Mouse (Mus musculus) embryonic facial prominence, embryonic 11.5 days (tissue): Measurements from ENCODE around the gene Svep1. TPM values are rescaled to one million over a fixed set of nuclear protein-coding genes. Genes with fewer than 3 reads are reported as not detected.

Experiments used
- ATAC-seq: fragments of 200-750 bp; cut with Nextera tagmentation; replicated peaks from 2 replicates; pipeline ENCODE4 v1.8.0; 2017; ENCODE audit warnings: low read depth; ENCODE audit not compliant: insufficient number of reproducible peaks, low FRiP score, low TSS enrichment
- DNase-seq: peaks from one replicate; pipeline ENCODE4 v3.0.0-alpha.2; 2015; ENCODE audit warnings: low spot score
- H3K27ac ChIP-seq: fragments of 300-500 bp; sonication (generic); replicated peaks from 2 replicates; pipeline ENCODE4 v1.5.1; 2014; ENCODE audit warnings: mild to moderate bottlenecking, low read depth, low read length, control low read depth
- H3K27me3 ChIP-seq: fragments of 300-500 bp; sonication (generic); 2 replicates; pipeline ENCODE4 v1.6.1; 2014; ENCODE audit warnings: mild to moderate bottlenecking, low read length, moderate library complexity, mixed read lengths; ENCODE audit not compliant: control insufficient read depth, insufficient read depth
- H3K36me3 ChIP-seq: fragments of 300-500 bp; sonication (generic); replicated peaks from 2 replicates; pipeline ENCODE4 v1.6.1; 2014; ENCODE audit warnings: low read depth, mild to moderate bottlenecking, low read length, moderate library complexity, mixed read lengths; ENCODE audit not compliant: control insufficient read depth, insufficient read depth
- H3K4me1 ChIP-seq: fragments of 300-500 bp; sonication (generic); 2 replicates; pipeline ENCODE4 v1.6.1; 2014; ENCODE audit warnings: low read length, mixed read lengths; ENCODE audit not compliant: control insufficient read depth, insufficient read depth
- H3K4me2 ChIP-seq: fragments of 300-500 bp; sonication (generic); 2 replicates; pipeline ENCODE4 v1.6.1; 2014; ENCODE audit warnings: low read depth, mild to moderate bottlenecking, control low read depth, low read length, moderate library complexity
- H3K4me3 ChIP-seq: fragments of 300-500 bp; sonication (generic); 2 replicates; pipeline ENCODE4 v1.5.1; 2014; ENCODE audit warnings: low read depth, low read length, control low read depth
- H3K9ac ChIP-seq: fragments of 300-500 bp; sonication (generic); replicated peaks from 2 replicates; pipeline ENCODE4 v1.6.1; 2014; ENCODE audit warnings: mild to moderate bottlenecking, control low read depth, low read length
- H3K9me3 ChIP-seq: fragments of 300-500 bp; sonication (generic); replicated peaks from 2 replicates; pipeline ENCODE4 v1.6.1; 2016; ENCODE audit warnings: mild to moderate bottlenecking, low read length, inconsistent platforms, mixed read lengths; ENCODE audit not compliant: control insufficient read depth
- WGBS: fragments of 180-500 bp; shearing (Covaris S2); extraction: QIAGEN DNeasy Blood & Tissue Kit; methylation state at CpG from one replicate; pipeline ENCODE4 v1.1.7; 2014; 5-methylcytosine and 5-hydroxymethylcytosine counted together
- polyA plus RNA-seq: library from polyadenylated mRNA; unstranded; fragments of >200 nt; fragmentation: Nextera tagmentation; extraction: Ambion mirVana; gene quantifications from 2 replicates; pipeline ENCODE4 v1.2.1, GENCODE M21; 2014

Gene Svep1
- polyA plus RNA-seq, 1 experiment from 2014 or later: 2.8 TPM

DNA sequence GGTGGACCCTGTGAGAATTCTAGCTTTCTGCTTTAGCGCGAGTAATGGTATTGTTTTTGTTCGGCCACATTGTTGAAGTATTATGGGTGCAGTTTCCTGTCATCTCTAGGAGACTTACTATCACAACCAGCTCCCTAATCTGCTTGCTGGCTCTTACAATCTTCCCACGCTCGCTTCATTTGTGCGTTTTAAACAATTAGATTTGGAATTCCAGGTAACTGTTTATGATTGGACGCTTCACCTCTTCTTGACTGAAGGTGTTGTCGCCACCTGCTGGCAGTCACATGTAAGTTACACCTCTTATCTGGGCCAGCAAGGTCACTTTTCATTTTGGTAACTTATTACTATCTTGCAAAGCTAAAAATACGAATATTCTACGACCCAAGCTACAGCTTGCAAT, 127.0 kb downstream of the Svep1 start:
- Histone ChIP-seq H3K9ac (no peak overlapping the region), H3K9me3 (no peaks in the 10 kb centered on the region), H3K27ac (no peak overlapping the region), H3K36me3 (no peaks in the 10 kb centered on the region), H3K27me3 (no peaks in the 10 kb centered on the region), H3K4me2 (no peak overlapping the region), H3K4me3 (no peak overlapping the region), H3K4me1 (no peaks in the 10 kb centered on the region)
- peak; percentile 72 for DNase-seq
- ATAC-seq: no peak
- WGBS: 30% methylated on average over 10 of the region's 10 CpGs

- no peak overlapping the region for H3K4me3 ChIP-seq
- H3K9me3 ChIP-seq: no peaks in the 10 kb centered on the region
- H3K27me3 ChIP-seq: no peaks in the 10 kb centered on the region
- H3K4me1 ChIP-seq: no peaks in the 10 kb centered on the region
- H3K4me2 ChIP-seq: no peak overlapping the region
- WGBS: 71% methylated on average over 6 of the region's 6 CpGs
- ATAC-seq: no peak
- no peak overlapping the region for H3K9ac ChIP-seq
- no peaks in the 10 kb centered on the region for H3K36me3 ChIP-seq
- no peak overlapping the region for H3K27ac ChIP-seq
- DNase-seq: no peak
Observed at GRCm38 (mm10) chr4:58077950-58078349, 128.7 kb downstream of the Svep1 start.

DNA sequence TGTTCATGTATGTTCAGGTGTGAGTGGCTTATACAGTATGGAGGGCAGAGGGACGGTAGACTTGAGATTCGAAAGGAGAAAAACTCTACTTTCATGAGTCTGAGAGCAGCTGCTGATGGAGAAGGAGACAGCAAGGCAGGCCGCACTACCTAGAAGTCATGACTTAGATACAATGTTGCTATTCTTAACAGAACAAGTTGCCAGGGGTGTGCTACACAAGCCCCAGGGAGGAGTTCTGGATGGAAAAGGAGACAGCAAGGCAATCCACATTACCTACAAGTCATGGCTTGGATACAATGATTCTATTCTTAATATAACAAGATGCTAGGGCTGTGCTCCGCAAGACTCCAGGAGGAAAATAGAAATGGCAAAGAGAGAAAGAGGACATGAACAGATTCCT, 129.1 kb downstream of the Svep1 start:
- Histone ChIP-seq H3K9ac (no peak overlapping the region), H3K4me3 (no peak overlapping the region), H3K4me1 (no peaks in the 10 kb centered on the region), H3K36me3 (no peaks in the 10 kb centered on the region), H3K4me2 (no peak overlapping the region), H3K27ac (no peak overlapping the region), H3K9me3 (no peaks in the 10 kb centered on the region), H3K27me3 (no peaks in the 10 kb centered on the region)
- no peak for ATAC-seq
- DNase-seq: no peak
- WGBS: 91% methylated on average over 4 of the region's 4 CpGs

DNA sequence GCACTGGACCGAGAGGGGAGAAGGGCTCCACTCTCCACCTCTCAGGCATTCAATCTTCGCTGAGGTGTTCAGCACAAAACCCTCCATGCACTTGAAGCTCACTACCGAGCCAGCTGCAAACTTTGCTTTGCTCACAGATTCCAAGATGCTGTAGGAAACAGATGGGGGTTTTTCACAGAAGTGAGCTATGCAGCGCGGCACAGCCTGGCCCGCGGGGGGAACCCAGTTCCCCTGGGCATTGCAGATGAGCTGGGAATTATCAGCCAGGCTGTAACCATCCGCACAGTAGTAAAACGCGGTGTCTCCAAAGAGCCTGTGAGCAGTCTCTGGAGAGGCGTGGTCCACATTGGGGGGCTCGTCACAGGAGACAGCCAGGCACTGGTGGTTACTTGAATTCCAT, 133.8 kb downstream of the Svep1 start:
- Histone ChIP-seq H3K36me3 (no peaks in the 10 kb centered on the region), H3K4me1 (no peaks in the 10 kb centered on the region), H3K9me3 (no peaks in the 10 kb centered on the region), H3K27ac (no peak overlapping the region), H3K9ac (no peak overlapping the region), H3K4me2 (no peak overlapping the region), H3K27me3 (no peaks in the 10 kb centered on the region), H3K4me3 (no peak overlapping the region)
- 88% methylated on average over 12 of the region's 12 CpGs for WGBS
- ATAC-seq (no peak), DNase-seq (no peak)

DNA sequence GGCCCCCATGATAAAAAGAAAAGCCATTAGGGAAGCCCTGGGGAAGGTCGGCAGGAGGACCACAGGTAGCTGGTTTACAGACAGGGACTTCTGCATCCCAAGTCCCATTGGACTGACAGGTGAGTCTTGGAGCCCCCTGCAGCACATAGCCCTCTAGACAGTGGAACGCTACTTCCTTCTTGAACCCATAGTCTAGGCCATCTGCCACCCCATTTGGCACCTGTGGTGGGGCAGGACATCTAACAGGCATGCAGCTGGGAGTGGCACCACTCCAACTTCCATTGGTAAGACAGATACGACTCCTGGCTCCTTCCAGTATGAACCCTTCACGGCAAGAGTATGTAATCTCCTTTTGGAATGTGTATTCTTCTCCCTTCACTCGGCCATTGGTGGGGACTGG, 137.8 kb downstream of the Svep1 start:
- Histone ChIP-seq H3K9ac (no peak overlapping the region), H3K4me1 (no peaks in the 10 kb centered on the region), H3K9me3 (no peaks in the 10 kb centered on the region), H3K36me3 (no peaks in the 10 kb centered on the region), H3K27me3 (no peaks in the 10 kb centered on the region), H3K4me3 (no peak overlapping the region), H3K4me2 (no peak overlapping the region), H3K27ac (no peak overlapping the region)
- DNase-seq (no peak), ATAC-seq (no peak)
- WGBS: 94% methylated on average over 5 of the region's 5 CpGs

- ATAC-seq (no peak), DNase-seq (no peak)
- WGBS: 79% methylated on average over 2 of the region's 2 CpGs
- H3K27me3 ChIP-seq: no peaks in the 10 kb centered on the region
- H3K9me3 ChIP-seq: no peaks in the 10 kb centered on the region
- no peak overlapping the region for H3K4me3 ChIP-seq
- H3K4me2 ChIP-seq: no peak overlapping the region
- H3K36me3 ChIP-seq: no peaks in the 10 kb centered on the region
- no peak overlapping the region for H3K9ac ChIP-seq
- H3K27ac ChIP-seq: no peak overlapping the region
- H3K4me1 ChIP-seq: no peaks in the 10 kb centered on the region
Observed at GRCm38 (mm10) chr4:58064721-58065120, 141.9 kb downstream of the Svep1 start.

DNA sequence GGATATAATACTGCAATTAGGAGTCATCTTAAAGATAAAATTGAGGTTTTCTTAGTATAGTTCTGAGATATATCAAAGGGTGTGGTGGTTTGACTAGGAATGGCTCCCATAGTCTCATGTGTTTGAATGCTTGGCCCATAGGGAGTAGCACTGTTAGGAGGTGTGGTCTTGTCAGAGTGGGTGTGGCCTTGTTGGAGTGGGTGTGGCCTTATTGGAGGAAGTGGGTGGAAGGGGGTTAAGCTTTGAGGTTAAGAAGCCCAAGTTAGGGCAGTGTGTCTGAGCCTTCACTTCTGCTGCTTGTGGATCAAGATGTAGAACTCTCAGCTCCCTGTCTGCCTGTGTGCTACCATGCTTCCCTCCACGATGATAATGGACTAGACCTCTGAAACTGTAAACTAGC, 143.7 kb downstream of the Svep1 start:
- Histone ChIP-seq H3K9me3 (no peaks in the 10 kb centered on the region), H3K27ac (no peak overlapping the region), H3K4me2 (no peak overlapping the region), H3K27me3 (no peaks in the 10 kb centered on the region), H3K4me3 (no peak overlapping the region), H3K4me1 (no peaks in the 10 kb centered on the region), H3K9ac (no peak overlapping the region), H3K36me3 (no peaks in the 10 kb centered on the region)
- ATAC-seq: no peak
- no peak for DNase-seq
- WGBS: 92% methylated on average over 1 of the region's 1 CpGs

DNA sequence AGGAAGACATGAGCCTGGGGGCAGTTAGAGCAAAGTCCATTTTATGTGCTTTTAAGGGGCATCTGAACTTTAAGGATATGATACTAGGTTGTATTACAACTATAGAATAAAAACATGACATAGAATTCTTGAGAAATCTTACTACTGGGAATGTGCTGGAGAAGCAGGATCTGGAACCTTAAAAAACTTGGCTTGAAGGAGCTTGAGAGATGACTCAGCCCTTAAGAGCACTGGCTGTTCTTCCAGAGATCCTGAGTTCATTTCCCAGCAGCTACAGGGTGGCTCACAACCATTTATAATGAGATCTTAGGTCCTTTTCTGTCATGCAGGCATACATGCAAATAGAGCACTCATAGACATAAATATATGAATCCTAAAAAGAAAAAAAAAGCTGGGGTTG, 151.0 kb downstream of the Svep1 start:
- Histone ChIP-seq H3K36me3 (no peaks in the 10 kb centered on the region), H3K4me2 (no peak overlapping the region), H3K4me1 (no peaks in the 10 kb centered on the region), H3K4me3 (no peak overlapping the region), H3K9me3 (no peaks in the 10 kb centered on the region), H3K27ac (no peak overlapping the region), H3K27me3 (no peaks in the 10 kb centered on the region), H3K9ac (no peak overlapping the region)
- no peak for ATAC-seq
- DNase-seq: no peak

DNA sequence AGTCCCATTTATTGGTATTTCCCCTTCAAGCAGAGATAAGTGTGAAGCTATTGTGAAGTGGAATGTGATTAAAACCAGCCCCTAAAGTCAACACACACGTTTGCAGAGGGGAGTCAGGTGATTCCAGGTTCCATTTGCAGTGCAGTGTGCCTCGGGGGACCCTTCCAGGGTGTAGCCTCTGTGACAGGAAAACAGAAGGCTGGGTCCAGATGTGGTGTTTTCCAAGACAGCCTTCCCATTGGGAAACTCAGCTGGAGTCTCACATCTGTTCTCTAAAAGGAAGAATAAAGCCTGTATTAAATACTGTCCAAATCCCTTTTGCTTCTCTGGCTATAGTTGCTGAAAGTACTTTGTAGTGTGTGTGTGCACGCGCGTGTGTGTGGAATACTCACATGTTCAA, 152.2 kb downstream of the Svep1 start:
- H3K27ac ChIP-seq: no peak overlapping the region
- H3K4me2 ChIP-seq: no peak overlapping the region
- no peaks in the 10 kb centered on the region for H3K9me3 ChIP-seq
- DNase-seq (no peak), ATAC-seq (no peak)
- no peaks in the 10 kb centered on the region for H3K36me3 ChIP-seq
- H3K4me1 ChIP-seq: no peaks in the 10 kb centered on the region
- WGBS: 73% methylated on average over 5 of the region's 5 CpGs
- no peak overlapping the region for H3K9ac ChIP-seq
- no peak overlapping the region for H3K4me3 ChIP-seq
- no peaks in the 10 kb centered on the region for H3K27me3 ChIP-seq
